Mouse (Mus musculus): ENCODE data around the gene Arhgef28. TPM values are rescaled to one million over a fixed set of nuclear protein-coding genes. Genes with fewer than 3 reads are reported as not detected.

Gene Arhgef28
- polyA plus RNA-seq, 1 experiment from 2014 or later: 17.0 TPM

GRCm38 (mm10) chr13:97947598-97947997, 258.6 kb downstream of the Arhgef28 start:
- Histone ChIP-seq H3K4me1 (ENCODE audit: control insufficient read depth, insufficient read depth, low read length) (no peaks in the 10 kb centered on the region), H3K9me3 (ENCODE audit: control insufficient read depth, low read length) (no peaks in the 10 kb centered on the region), H3K36me3 (ENCODE audit: control insufficient read depth, insufficient read depth, low read length) (no peaks in the 10 kb centered on the region), H3K9ac (ENCODE audit: low read length) (no peak overlapping the region), H3K27me3 (ENCODE audit: control insufficient read depth, insufficient read depth, low read length) (no peaks in the 10 kb centered on the region), H3K4me3 (ENCODE audit: low read depth, low read length) (no peak overlapping the region), H3K4me2 (ENCODE audit: low read depth, severe bottlenecking) (no peak overlapping the region), H3K27ac (replicated peaks; ENCODE audit: low read depth, low read length) (no peak overlapping the region)
- DNase-seq (ENCODE audit: low spot score): no peak
- 69% methylated on average over 3 of the region's 3 CpGs for WGBS
- ATAC-seq (ENCODE audit: insufficient number of reproducible peaks, low FRiP score, low TSS enrichment, low read depth): no peak

GRCm38 (mm10) chr13:97946422-97946821, 259.8 kb downstream of the Arhgef28 start:
- no peak overlapping the region for H3K9ac ChIP-seq (ENCODE audit: low read length)
- H3K36me3 ChIP-seq (ENCODE audit: control insufficient read depth, insufficient read depth, low read length): no peaks in the 10 kb centered on the region
- DNase-seq (ENCODE audit: low spot score) (no peak), ATAC-seq (ENCODE audit: insufficient number of reproducible peaks, low FRiP score, low TSS enrichment, low read depth) (no peak)
- no peaks in the 10 kb centered on the region for H3K9me3 ChIP-seq (ENCODE audit: control insufficient read depth, low read length)
- no peak overlapping the region for H3K4me2 ChIP-seq (ENCODE audit: low read depth, severe bottlenecking)
- H3K27me3 ChIP-seq (ENCODE audit: control insufficient read depth, insufficient read depth, low read length): no peaks in the 10 kb centered on the region
- 71% methylated on average over 7 of the region's 7 CpGs for WGBS
- H3K4me1 ChIP-seq (ENCODE audit: control insufficient read depth, insufficient read depth, low read length): peaks cover 5% of the 10 kb centered on the region; the same call in 1 of the 2 replicates
- H3K27ac ChIP-seq (replicated peaks; ENCODE audit: low read depth, low read length): no peak overlapping the region
- H3K4me3 ChIP-seq (ENCODE audit: low read depth, low read length): no peak overlapping the region

- DNase-seq (ENCODE audit: low spot score): no peak
- H3K4me2 ChIP-seq (ENCODE audit: low read depth, severe bottlenecking): no peak overlapping the region
- no peak overlapping the region for H3K9ac ChIP-seq (ENCODE audit: low read length)
- no peaks in the 10 kb centered on the region for H3K27me3 ChIP-seq (ENCODE audit: control insufficient read depth, insufficient read depth, low read length)
- H3K27ac ChIP-seq (replicated peaks; ENCODE audit: low read depth, low read length): 0 out of 2 replicates have a peak overlapping the region, but pooled peaks have one; percentile 4
- no peak overlapping the region for H3K4me3 ChIP-seq (ENCODE audit: low read depth, low read length)
- H3K36me3 ChIP-seq (ENCODE audit: control insufficient read depth, insufficient read depth, low read length): no peaks in the 10 kb centered on the region
- 82% methylated on average over 13 of the region's 13 CpGs for WGBS
- H3K4me1 ChIP-seq (ENCODE audit: control insufficient read depth, insufficient read depth, low read length): peaks cover 19% of the 10 kb centered on the region
- no peak for ATAC-seq (ENCODE audit: insufficient number of reproducible peaks, low FRiP score, low TSS enrichment, low read depth)
- H3K9me3 ChIP-seq (ENCODE audit: control insufficient read depth, low read length): no peaks in the 10 kb centered on the region
These were observed 264.1 kb downstream of the Arhgef28 start for GRCm38 (mm10) chr13:97941909-97942680.

- H3K27ac ChIP-seq (replicated peaks; ENCODE audit: low read depth, low read length): peak overlapping the region; percentile 53; the same call in 1 of the 2 replicates
- 19% methylated on average over 6 of the region's 6 CpGs for WGBS
- ATAC-seq (ENCODE audit: insufficient number of reproducible peaks, low FRiP score, low TSS enrichment, low read depth): no peak
These were observed 265.1 kb downstream of the Arhgef28 start for GRCm38 (mm10) chr13:97941099-97941498.

GRCm38 (mm10) chr13:97939433-97940160, 266.6 kb downstream of the Arhgef28 start:
- no peaks in the 10 kb centered on the region for H3K36me3 ChIP-seq (ENCODE audit: control insufficient read depth, insufficient read depth, low read length)
- no peaks in the 10 kb centered on the region for H3K27me3 ChIP-seq (ENCODE audit: control insufficient read depth, insufficient read depth, low read length)
- no peak overlapping the region for H3K4me3 ChIP-seq (ENCODE audit: low read depth, low read length)
- no peaks in the 10 kb centered on the region for H3K9me3 ChIP-seq (ENCODE audit: control insufficient read depth, low read length)
- peak; percentile 74 for DNase-seq (ENCODE audit: low spot score)
- 41% methylated on average over 15 of the region's 15 CpGs for WGBS
- H3K4me2 ChIP-seq (ENCODE audit: low read depth, severe bottlenecking): no peak overlapping the region
- no peak overlapping the region for H3K9ac ChIP-seq (ENCODE audit: low read length)
- H3K27ac ChIP-seq (replicated peaks; ENCODE audit: low read depth, low read length): no peak overlapping the region
- ATAC-seq (ENCODE audit: insufficient number of reproducible peaks, low FRiP score, low TSS enrichment, low read depth): peak; percentile 63
- H3K4me1 ChIP-seq (ENCODE audit: control insufficient read depth, insufficient read depth, low read length): peaks cover 22% of the 10 kb centered on the region

More at GRCm38 (mm10) chr13:97941099-97941498, 265.1 kb downstream of the Arhgef28 start:
- Histone ChIP-seq H3K27me3 (ENCODE audit: control insufficient read depth, insufficient read depth, low read length) (no peaks in the 10 kb centered on the region), H3K4me1 (ENCODE audit: control insufficient read depth, insufficient read depth, low read length) (peaks cover 22% of the 10 kb centered on the region), H3K36me3 (ENCODE audit: control insufficient read depth, insufficient read depth, low read length) (no peaks in the 10 kb centered on the region), H3K4me2 (ENCODE audit: low read depth, severe bottlenecking) (no peak overlapping the region), H3K9ac (ENCODE audit: low read length) (no peak overlapping the region), H3K9me3 (ENCODE audit: control insufficient read depth, low read length) (no peaks in the 10 kb centered on the region), H3K4me3 (ENCODE audit: low read depth, low read length) (no peak overlapping the region)
- peak; percentile 45 for DNase-seq (ENCODE audit: low spot score)

- peaks cover 22% of the 10 kb centered on the region for H3K4me1 ChIP-seq (ENCODE audit: control insufficient read depth, insufficient read depth, low read length)
- H3K4me2 ChIP-seq (ENCODE audit: low read depth, severe bottlenecking): no peak overlapping the region
- no peaks in the 10 kb centered on the region for H3K9me3 ChIP-seq (ENCODE audit: control insufficient read depth, low read length)
- 33% methylated on average over 18 of the region's 18 CpGs for WGBS
- DNase-seq (ENCODE audit: low spot score) (peak; percentile 99), ATAC-seq (ENCODE audit: insufficient number of reproducible peaks, low FRiP score, low TSS enrichment, low read depth) (peak; percentile 23; the same call in 1 of the 2 replicates)
- H3K27me3 ChIP-seq (ENCODE audit: control insufficient read depth, insufficient read depth, low read length): no peaks in the 10 kb centered on the region
- no peak overlapping the region for H3K4me3 ChIP-seq (ENCODE audit: low read depth, low read length)
- no peaks in the 10 kb centered on the region for H3K36me3 ChIP-seq (ENCODE audit: control insufficient read depth, insufficient read depth, low read length)
- no peak overlapping the region for H3K9ac ChIP-seq (ENCODE audit: low read length)
- H3K27ac ChIP-seq (replicated peaks; ENCODE audit: low read depth, low read length): no peak overlapping the region
These were observed 267.5 kb downstream of the Arhgef28 start for GRCm38 (mm10) chr13:97938596-97939297.

GRCm38 (mm10) chr13:97937919-97938318, 268.3 kb downstream of the Arhgef28 start:
- DNase-seq (ENCODE audit: low spot score): peak; percentile 79
- no peak overlapping the region for H3K9ac ChIP-seq (ENCODE audit: low read length)
- WGBS: 21% methylated on average over 7 of the region's 7 CpGs

GRCm38 (mm10) chr13:97928135-97928497, 278.1 kb downstream of the Arhgef28 start:
- peaks cover 2% of the 10 kb centered on the region; the same call in 1 of the 2 replicates for H3K36me3 ChIP-seq (ENCODE audit: control insufficient read depth, insufficient read depth, low read length)
- no peaks in the 10 kb centered on the region for H3K9me3 ChIP-seq (ENCODE audit: control insufficient read depth, low read length)
- ATAC-seq (ENCODE audit: insufficient number of reproducible peaks, low FRiP score, low TSS enrichment, low read depth): no peak
- WGBS: 3% methylated on average over 8 of the region's 8 CpGs
- H3K4me1 ChIP-seq (ENCODE audit: control insufficient read depth, insufficient read depth, low read length): peaks cover 21% of the 10 kb centered on the region
- no peak overlapping the region for H3K9ac ChIP-seq (ENCODE audit: low read length)
- H3K4me3 ChIP-seq (ENCODE audit: low read depth, low read length): no peak overlapping the region
- H3K4me2 ChIP-seq (ENCODE audit: low read depth, severe bottlenecking): no peak overlapping the region; the same call in 1 of the 2 replicates
- H3K27ac ChIP-seq (replicated peaks; ENCODE audit: low read depth, low read length): no peak overlapping the region
- DNase-seq (ENCODE audit: low spot score): peak; percentile 63
- H3K27me3 ChIP-seq (ENCODE audit: control insufficient read depth, insufficient read depth, low read length): no peaks in the 10 kb centered on the region

More at GRCm38 (mm10) chr13:97937919-97938318, 268.3 kb downstream of the Arhgef28 start:
- Histone ChIP-seq H3K4me1 (ENCODE audit: control insufficient read depth, insufficient read depth, low read length) (peaks cover 22% of the 10 kb centered on the region), H3K27ac (replicated peaks; ENCODE audit: low read depth, low read length) (no peak overlapping the region), H3K4me2 (ENCODE audit: low read depth, severe bottlenecking) (no peak overlapping the region), H3K4me3 (ENCODE audit: low read depth, low read length) (no peak overlapping the region), H3K9me3 (ENCODE audit: control insufficient read depth, low read length) (no peaks in the 10 kb centered on the region), H3K36me3 (ENCODE audit: control insufficient read depth, insufficient read depth, low read length) (no peaks in the 10 kb centered on the region), H3K27me3 (ENCODE audit: control insufficient read depth, insufficient read depth, low read length) (no peaks in the 10 kb centered on the region)
- no peak for ATAC-seq (ENCODE audit: insufficient number of reproducible peaks, low FRiP score, low TSS enrichment, low read depth)

All from limb, embryonic 11.5 days (tissue).